Mouse (Mus musculus): ENCODE measurements around the gene Cntnap5a.
A peak's percentile ranks its signal among the peaks of the same experiment; 100 is the strongest.

Gene Cntnap5a

DNA sequence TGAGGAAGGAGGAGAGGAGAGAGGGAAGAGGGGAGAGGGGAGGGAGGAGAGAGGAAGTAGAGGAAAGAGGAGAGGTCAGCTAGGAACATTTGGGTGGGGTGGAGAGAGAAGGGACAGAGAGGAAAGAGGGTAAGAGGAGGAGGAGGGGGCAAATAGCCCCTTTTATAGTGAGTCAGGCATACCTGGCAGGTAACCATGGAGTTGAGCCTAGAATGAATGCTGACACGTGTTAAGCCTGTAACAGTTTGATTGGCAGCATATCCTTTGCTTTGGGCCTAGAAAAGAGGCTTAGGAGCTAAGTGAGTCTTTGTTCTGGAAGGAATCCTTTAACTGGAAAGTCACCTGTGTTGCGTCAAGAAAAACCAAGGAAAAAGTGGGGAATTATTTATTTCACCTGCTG is 681.6 kb downstream of the Cntnap5a start:
- DNase-seq (ENCODE audit: low read depth, low spot score), result no peak

DNA sequence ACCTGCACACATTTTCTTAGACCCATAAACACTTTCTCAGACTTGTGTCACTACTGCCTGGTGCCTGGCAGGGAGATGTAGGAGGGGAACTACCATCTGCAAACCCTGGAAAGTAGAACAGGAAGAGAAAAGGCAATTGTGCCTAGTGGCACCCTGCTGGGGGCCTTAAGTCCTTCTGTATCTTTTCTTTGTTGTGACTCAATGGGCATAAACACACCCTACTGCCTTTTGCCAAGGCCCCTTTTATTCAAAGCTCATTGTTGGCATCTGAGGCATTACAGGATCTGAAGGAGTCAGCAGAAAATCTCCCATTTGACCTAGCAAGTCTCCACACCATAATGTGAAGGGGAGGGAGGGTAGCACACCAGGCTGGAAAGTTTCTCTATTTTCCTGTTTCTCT is 682.2 kb downstream of the Cntnap5a start:
- DNase-seq (ENCODE audit: low read depth, low spot score), result no peak

DNA sequence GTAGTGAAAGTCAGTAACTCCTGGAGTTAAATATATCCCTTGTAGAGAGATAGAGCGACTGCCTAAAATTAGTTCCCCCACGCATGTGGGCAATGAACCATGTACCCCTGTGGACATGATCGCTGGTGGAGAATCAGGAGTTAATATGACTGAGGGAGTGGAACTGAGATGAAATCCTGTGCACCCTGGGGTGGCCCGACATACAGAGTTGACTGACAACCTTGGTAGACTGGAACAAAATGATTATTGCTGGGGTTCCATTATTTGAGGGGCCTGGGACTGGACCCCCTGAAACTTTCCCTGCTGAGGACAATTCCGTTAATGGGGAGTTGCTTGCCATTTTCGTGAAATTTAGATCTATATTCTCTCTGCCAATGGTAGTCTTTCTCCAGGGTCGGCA is 683.0 kb downstream of the Cntnap5a start:
- no peak for DNase-seq (ENCODE audit: low read depth, low spot score)

DNA sequence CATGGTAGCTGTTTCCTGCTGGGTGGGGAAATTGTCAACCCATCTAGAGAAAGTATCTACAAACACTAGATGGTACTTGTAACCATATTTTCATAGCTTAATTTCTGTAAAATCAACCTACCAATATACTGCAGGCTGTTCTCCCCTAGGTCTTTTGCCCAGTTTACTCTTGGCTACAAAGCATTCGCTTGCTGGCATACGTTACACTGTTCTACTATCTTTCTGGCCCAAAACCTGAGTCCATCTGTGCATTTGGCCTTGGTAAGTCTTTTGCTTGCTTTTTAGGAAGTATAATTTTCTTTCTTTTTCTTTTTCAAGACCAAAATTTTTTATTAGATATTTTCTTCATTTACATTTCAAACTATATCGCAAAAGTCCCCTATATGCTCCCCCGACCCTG is 686.3 kb downstream of the Cntnap5a start:
- DNase-seq (ENCODE audit: low read depth, low spot score), result no peak

DNA sequence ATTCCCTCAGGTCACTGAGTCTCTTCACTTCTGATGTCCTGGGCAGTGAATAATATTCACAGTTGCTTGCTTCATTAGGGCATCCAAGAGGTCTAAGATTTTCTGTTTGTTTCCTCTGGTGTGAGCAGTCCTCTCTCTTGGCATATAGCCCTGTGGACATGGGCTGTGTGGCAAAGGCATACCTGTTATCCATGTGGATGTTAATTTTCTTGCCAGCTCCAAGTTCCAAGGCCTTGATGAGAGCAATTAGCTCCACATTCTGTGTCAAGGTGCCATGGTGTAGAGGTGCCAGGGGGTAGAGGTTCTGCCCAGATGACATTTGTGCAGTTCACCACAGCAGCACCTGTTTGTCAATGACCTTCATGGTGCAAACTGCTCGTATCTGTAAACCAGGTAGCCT is 689.0 kb downstream of the Cntnap5a start:
- no peak for DNase-seq (ENCODE audit: low read depth, low spot score)

DNA sequence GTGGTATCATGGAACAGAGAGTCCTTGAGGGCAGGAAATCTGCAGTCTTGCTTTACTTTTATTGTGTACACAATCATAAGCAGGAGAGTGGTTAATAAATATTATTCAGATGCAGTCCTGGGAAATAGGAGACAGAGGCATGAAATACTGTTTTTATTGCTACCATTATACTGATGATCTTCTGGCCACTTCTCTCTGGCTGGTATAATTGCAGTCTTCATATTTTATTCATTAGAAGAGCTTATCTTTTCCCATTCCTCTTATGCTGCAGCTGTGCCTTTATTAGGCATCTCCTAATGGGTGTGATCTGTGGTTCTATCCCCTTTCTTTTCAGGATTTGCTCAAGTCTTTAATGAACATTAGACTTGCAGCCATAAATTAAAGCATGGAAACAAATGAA is 707.8 kb downstream of the Cntnap5a start:
- DNase-seq (ENCODE audit: low read depth, low spot score), result no peak

DNA sequence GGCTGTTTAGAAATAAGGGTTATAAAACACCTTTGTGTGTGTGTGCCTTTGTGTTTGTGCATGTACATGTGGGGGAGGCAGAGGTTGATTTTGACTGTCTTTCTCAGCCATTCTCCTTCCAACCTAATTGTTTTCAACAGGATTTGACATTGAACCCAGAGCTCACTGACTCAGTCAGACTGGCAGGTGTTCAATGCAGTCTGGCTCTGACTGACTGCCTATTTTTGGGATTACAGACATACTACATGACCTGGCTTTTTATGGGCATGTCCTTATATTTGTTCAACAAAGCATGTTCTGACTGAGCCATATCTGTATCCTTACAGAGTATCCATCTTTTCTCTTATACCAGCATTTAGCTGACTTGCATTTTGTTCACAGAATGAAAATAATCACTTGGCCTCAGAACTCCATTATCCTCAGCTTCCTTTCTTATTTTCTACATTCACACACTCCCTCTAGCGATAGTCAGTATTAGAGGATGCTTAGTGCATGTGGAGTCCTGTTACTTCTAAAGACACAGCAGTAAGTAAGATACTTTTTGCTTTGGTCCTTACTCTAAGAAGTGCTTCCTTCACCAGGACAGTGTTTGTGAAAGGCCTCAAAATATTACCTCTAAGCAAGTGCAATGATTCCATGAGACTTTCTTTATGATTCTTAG is 717.6 kb downstream of the Cntnap5a start:
- no peak for DNase-seq (ENCODE audit: low read depth, low spot score)

DNA sequence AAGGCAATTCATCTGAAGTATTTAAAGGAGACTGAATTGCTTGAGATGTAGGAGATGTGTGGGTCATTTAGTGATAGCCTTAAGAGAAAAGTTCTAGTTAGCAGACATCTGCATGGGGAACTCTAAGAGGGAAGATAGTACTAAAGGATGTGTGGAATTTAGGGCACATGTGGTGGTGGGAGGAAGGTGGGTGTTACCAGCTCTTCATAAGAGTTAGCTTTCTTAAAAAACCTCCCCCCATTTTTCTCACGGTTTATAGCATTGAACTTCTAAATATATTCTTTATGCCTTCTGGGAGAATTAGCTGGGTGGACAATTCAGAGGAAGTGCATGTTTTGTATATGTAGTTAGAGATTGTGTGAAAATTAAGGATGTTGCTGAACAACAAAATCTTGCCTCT is 725.3 kb downstream of the Cntnap5a start:
- DNase-seq (ENCODE audit: low read depth, low spot score), result no peak

DNA sequence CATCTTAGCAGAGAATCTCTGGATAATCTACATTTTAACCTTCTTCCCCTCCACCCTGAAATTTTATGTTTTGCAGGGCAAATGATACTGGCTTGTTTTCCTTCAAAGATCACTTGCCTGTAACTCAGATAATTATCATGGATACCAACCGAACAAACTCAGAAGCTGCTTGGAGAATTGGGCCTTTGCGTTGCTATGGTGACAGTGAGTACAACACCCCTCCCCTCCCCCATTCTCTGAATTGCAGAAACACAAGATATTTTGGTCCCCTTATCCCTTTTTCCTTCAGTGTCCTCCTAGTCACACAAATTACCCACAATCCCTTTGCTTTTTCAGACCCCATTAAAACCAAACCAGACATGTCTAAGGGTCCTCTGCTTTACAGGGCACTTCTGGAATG is 743.8 kb downstream of the Cntnap5a start:
- no peak for DNase-seq (ENCODE audit: low read depth, low spot score)

DNA sequence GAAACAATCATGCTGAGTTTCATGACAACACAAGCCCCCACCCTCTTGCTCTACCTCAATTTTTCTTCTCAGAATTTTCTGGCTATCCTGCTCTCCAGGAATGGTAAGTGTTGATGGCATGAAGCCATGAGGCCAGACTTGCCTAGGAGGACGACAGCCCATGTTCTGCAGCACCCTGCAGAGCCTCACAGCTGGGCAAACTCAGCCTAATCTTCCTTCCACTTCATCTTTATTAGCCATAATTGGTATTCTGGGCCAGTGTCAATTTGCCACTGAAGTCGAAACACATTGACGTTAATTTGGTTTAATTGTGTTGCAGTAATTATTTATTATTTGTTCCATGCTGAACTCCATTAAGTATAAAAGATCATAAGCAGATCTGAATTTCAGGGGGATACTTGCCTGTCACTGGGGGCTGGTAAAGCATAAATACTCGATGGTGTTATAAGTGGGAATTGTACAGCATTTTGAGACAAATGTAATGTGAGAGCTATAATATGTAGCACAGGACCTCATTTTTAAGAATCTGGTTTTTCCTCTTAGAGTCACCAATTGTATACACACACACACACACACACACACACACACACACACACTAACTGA is 770.7 kb downstream of the Cntnap5a start:
- DNase-seq (ENCODE audit: low read depth, low spot score), result peak; percentile 2

DNA sequence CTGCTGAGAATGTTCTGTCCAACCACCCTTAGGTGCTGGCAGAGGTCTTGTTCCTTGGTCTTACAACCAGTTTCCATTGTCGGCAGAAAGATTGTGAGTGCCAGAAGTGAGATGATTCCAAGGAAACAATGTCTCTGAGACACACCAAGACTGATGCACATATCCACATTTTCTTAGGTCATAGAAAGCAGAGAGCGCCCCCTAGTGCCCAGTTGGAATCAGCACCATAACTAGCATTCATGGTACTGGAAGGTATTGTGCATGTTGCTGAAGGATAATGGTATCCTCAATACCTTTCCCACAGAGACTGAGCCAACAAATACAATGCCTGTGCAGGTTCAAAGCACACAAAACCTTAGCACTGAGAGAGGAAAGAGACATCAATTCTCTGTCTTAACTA is 793.1 kb downstream of the Cntnap5a start:
- peak; percentile 25 for DNase-seq (ENCODE audit: low read depth, low spot score)

DNA sequence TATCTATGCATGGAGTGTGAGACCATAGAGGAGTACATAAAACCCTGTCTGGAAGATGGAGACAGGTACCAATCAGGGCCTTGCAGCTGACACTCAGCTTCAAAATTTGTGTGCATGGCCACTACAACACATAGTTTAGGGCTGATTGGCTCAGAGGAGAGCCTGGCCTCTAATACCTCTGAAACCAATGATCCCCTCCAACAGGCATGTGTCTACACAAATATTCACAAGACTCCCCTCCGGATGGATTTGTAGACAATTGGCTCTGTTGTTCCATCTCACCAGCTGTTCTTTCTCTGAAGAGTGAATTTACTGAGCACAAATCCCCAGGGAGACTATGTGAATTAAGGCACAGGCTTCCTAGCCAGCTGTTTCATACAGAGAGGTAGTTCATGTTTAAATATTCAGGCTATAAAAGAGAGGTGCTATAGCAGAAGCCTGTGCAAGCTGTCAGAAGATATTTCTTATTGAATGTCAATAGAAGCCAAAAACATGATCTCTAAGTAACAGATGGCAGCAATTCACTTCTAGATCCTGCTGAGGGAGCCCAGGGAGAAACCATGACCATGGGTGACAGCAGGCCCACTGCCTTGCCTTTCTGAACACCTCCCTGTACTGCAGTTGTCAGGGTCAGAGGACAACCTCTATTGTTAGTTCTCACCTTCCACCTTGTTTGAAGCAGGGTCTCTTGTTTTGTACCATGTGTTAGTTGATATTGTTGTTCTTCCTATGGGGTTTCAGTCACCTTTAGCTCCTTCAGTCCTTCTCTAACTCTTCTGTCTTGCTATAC is 804.4 kb downstream of the Cntnap5a start:
- no peak for DNase-seq (ENCODE audit: low read depth, low spot score)

DNA sequence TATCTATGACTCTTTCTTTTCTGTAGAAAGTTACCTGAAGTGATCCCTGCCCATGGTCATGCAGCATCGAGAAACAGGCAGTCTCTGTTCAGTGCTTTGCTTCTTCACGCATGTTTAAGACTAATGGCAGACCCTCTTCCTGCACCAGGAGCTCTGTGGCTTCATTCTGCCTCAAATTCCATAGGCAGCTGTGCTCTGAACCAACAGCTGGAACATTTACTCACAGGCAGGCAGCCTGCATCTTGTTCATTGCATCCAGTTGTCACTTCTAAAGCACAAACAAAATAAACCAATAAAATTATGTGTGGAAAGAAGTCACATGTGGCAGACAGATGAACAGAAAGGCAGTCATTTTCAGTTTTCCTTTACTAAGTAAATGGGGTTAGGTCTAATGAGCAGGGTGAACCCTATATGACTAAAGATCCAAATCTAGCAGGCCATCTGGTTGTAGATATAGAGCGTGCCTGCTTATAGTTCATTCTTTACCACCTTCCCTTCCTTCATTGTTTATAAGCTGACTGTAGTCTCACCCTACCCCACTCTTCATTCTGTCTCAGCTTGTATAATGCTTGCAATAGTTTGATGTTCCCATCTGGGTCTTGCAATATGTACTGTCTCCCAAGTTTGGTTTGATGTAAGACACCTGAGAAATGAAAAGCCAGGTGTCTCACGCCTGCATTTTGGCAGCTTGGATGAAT is 893.6 kb downstream of the Cntnap5a start:
- DNase-seq (ENCODE audit: low read depth, low spot score), result no peak

DNA sequence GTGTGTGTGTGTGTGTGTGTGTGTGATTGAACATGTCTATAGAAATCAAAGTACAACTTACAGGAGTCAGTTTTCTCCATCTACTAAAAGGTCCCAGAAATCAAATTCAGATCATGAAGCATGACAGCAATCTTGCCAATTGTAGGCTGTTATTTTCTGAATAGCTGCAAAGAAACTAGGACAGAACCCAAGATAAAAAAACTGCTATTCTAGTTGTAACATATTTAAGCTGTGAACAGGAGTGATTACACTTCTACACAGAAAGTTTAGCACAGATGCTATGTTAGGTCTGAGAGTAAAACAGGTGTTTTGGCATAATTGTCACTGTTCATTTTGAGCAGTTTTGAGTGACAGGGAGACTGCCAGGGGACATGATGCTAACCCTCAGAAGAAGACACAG is 931.7 kb downstream of the Cntnap5a start:
- no peak for DNase-seq (ENCODE audit: low read depth, low spot score)

Data from retina, postnatal 7 days (tissue).